Mouse (Mus musculus) kidney, adult 2 months (tissue): ENCODE data around the gene Rhox3c. TPM values are rescaled to one million over a fixed set of nuclear protein-coding genes. Genes with fewer than 3 reads are reported as not detected.
"Not testable (repeated sequence)": the region's sequence is repeated elsewhere in the genome, so short reads cannot be mapped to it uniquely, and the experiment has no call there.

Experiments used
- DNase-seq: peaks from one replicate; pipeline ENCODE4 v3.0.0; 2021
- H3K27ac ChIP-seq: fragments of 200-500 bp; 2 replicates; pipeline ENCODE4 v1.5.1; 2012; ENCODE audit warnings: low read depth, low read length, control low read depth, inconsistent platforms; ENCODE audit not compliant: insufficient read depth
- H3K27me3 ChIP-seq: fragments of 200-500 bp; replicated peaks from 2 replicates; pipeline ENCODE4 v1.6.1; 2012; ENCODE audit warnings: mild to moderate bottlenecking, moderate library complexity, low read length, inconsistent platforms; ENCODE audit not compliant: control insufficient read depth, insufficient read depth
- H3K36me3 ChIP-seq: fragments of 200-500 bp; 2 replicates; pipeline ENCODE4 v1.6.1; 2012; ENCODE audit warnings: mild to moderate bottlenecking, moderate library complexity, low read length, inconsistent platforms; ENCODE audit not compliant: control insufficient read depth, insufficient read depth
- H3K4me1 ChIP-seq: fragments of 200-500 bp; 2 replicates; pipeline ENCODE4 v1.6.1; 2011; ENCODE audit warnings: low read length; ENCODE audit not compliant: control insufficient read depth, insufficient read depth
- H3K4me3 ChIP-seq: fragments of 200-500 bp; 2 replicates; pipeline ENCODE4 v1.5.1; 2011; ENCODE audit warnings: mild to moderate bottlenecking, low read depth, low read length, control low read depth; ENCODE audit not compliant: insufficient read depth
- WGBS: fragments of 180-500 bp; shearing (Covaris S2); methylation state at CpG from one replicate; pipeline ENCODE4 v1.1.7; 2018; 5-methylcytosine and 5-hydroxymethylcytosine counted together
- polyA plus RNA-seq: library from polyadenylated mRNA; depleted of rRNA; stranded (reverse); fragments of >200 nt; gene quantifications from 2 replicates; pipeline ENCODE4 v1.2.3, GENCODE M21; 2012; rRNA removed

Gene Rhox3c
- not detected in 2 replicates for polyA plus RNA-seq

DNA sequence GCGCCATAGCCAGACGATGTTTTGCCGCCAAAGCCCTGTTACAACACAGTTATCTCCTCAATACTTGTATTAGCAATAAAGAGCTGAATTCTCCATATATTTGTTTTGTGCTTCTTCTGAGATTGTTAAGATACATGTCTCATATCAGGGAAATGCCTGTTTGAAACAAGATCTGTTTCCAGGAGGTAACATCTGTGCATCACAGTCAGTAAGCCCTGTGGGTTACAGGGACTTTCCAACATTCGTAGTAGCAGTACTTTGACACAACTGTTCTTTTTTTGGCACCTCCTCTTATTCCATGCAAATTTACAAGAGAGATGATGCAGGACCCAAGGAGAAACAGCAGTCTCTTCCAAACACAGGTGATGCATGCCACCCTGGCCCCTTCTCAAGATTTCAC, at the start of gene Rhox3c:
Gene Rhox3c (plus strand): TSS at position 301 of the 400 bp plus-strand sequence.
- not testable (repeated sequence) for H3K4me1 ChIP-seq, H3K4me3 ChIP-seq, H3K36me3 ChIP-seq, H3K27me3 ChIP-seq, H3K27ac ChIP-seq, DNase-seq
- 100% methylated on average over 3 of the region's 4 CpGs for WGBS

DNA sequence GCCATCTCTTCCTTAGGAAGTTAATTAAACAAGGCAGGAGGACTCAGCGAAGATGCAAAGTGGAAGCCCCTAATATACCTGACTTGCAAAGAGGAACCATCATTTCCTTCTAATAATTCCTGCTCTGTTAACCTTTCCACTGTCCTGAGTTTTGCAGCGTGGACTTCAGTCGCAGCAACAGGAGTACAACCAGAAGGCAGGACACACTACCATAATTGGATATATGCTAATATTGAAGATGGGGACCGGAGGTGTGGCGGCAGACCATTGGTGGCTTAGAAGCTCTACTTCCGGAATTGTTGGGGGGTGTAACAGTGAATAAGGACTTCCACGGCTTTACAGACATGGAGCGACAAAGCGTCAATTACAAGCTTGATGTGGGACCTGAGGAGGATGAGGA, 46.6 kb upstream of the Rhox3c start, which contains the start of gene Rhox2b:
Gene Rhox2b (plus strand): TSS at position 301 of the 400 bp plus-strand sequence.
- H3K36me3 ChIP-seq, H3K4me1 ChIP-seq, DNase-seq, H3K4me3 ChIP-seq, H3K27ac ChIP-seq, H3K27me3 ChIP-seq: not testable (repeated sequence)
- WGBS: no CpG with 5 or more reads among the region's 9 CpGs

DNA sequence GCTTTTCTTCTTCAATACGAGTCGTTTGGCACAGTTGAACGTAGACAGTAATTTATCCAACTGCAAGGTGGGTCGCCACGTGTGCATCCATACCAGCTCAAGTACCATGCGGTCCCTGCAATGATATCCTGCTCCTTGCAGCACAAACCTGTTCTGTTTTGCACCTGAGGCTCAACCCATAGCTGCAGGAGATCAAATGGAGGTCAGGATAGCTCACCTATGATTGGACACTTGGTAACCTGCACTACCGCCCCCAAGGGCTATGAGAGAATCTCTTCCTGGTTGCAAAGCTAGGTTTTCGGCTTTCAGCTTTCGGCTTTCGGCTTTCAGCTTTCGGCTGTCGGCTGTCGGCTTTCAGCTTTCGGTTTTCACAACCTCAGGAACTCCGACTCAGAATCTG, 26.2 kb upstream of the Rhox3c start, which contains the start of gene Rhox4b:
Gene Rhox4b (plus strand): TSS at position 301 of the 400 bp plus-strand sequence.
- not testable (repeated sequence) for H3K4me1 ChIP-seq, H3K27ac ChIP-seq, H3K36me3 ChIP-seq, DNase-seq, H3K27me3 ChIP-seq, H3K4me3 ChIP-seq
- 90% methylated on average over 14 of the region's 15 CpGs for WGBS

DNA sequence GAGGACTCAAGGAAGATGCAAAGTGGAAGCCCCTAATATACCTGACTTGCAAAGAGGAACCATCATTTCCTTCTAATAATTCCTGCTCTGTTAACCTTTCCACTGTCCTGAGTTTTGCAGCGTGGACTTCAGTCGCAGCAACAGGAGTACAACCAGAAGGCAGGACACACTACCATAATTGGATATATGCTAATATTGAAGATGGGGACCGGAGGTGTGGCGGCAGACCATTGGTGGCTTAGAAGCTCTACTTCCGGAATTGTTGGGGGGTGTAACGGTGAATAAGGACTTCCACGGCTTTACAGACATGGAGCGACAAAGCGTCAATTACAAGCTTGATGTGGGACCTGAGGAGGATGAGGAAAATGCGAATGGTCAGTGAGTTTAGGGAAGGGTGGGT, 5.0 kb upstream of the Rhox3c start, which contains the start of gene Rhox2c:
Gene Rhox2c (plus strand): TSS at position 301 of the 400 bp plus-strand sequence.
- WGBS: 95% methylated on average over 5 of the region's 10 CpGs
- H3K27ac ChIP-seq, H3K4me1 ChIP-seq, DNase-seq, H3K4me3 ChIP-seq, H3K36me3 ChIP-seq, H3K27me3 ChIP-seq: not testable (repeated sequence)

DNA sequence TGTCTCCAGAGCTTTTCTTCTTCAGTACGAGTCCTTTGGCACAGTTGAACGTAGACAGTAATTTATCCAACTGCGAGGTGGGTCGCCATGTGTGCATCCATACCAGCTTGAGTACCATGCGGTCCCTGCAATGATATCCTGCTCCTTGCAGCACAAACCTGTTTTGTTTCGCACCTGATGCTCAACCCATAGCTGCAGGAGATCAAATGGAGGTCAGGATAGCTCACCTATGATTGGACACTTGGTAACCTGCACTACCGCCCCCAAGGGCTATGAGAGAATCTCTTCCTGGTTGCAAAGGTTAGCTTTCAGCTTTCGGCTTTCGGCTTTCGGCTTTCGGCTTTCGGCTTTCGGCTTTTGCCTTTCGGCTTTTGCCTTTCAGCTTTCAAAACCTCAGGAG, 21.7 kb downstream of the Rhox3c start, which contains the start of gene Rhox4c:
Gene Rhox4c (plus strand): TSS at position 301 of the 400 bp plus-strand sequence.
- DNase-seq, H3K36me3 ChIP-seq, H3K27ac ChIP-seq, H3K4me1 ChIP-seq, H3K27me3 ChIP-seq, H3K4me3 ChIP-seq: not testable (repeated sequence)
- WGBS: 91% methylated on average over 14 of the region's 14 CpGs

DNA sequence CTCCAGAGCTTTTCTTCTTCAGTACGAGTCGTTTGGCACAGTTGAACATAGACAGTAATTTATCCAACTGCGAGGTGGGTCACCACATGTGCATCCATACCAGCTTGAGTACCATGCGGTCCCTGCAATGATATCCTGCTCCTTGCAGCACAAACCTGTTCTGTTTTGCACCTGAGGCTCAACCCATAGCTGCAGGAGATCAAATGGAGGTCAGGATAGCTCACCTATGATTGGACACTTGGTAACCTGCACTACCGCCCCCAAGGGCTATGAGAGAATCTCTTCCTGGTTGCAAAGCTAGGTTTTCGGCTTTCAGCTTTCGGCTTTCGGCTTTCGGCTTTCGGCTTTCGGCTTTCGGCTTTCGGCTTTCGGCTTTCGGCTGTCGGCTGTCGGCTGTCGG, 55.7 kb downstream of the Rhox3c start, which contains the start of gene Rhox4d:
Gene Rhox4d (plus strand): TSS at position 301 of the 400 bp plus-strand sequence.
- not testable (repeated sequence) for H3K4me3 ChIP-seq, H3K27ac ChIP-seq, H3K4me1 ChIP-seq, DNase-seq, H3K36me3 ChIP-seq, H3K27me3 ChIP-seq
- WGBS: 92% methylated on average over 13 of the region's 18 CpGs

Other genes with a start within 250 kb of the Rhox3c start
- not detected in 2 replicates for gene Gm9, start 247.5 kb upstream of the Rhox3c start, polyA plus RNA-seq
- gene Rhox1, start 236.3 kb upstream of the Rhox3c start, polyA plus RNA-seq: not detected in 2 replicates
- gene Rhox2a, start 213.6 kb upstream of the Rhox3c start, polyA plus RNA-seq: not detected in 2 replicates
- gene Rhox3a, start 208.7 kb upstream of the Rhox3c start, polyA plus RNA-seq: not detected in 2 replicates
- not detected in 2 replicates for gene Rhox4a, start 193.2 kb upstream of the Rhox3c start, polyA plus RNA-seq
- not detected in 2 replicates for gene Rhox3a2, start 78.6 kb upstream of the Rhox3c start, polyA plus RNA-seq
- gene Rhox4a2, start 67.7 kb upstream of the Rhox3c start, polyA plus RNA-seq: not detected in 2 replicates
- gene Rhox2b, start 46.5 kb upstream of the Rhox3c start, polyA plus RNA-seq: not detected in 2 replicates
- not detected in 2 replicates for gene Rhox4b, start 26.1 kb upstream of the Rhox3c start, polyA plus RNA-seq
- gene Rhox2c, start 4.9 kb upstream of the Rhox3c start, polyA plus RNA-seq: not detected in 2 replicates
- gene Rhox4c, start 21.8 kb downstream of the Rhox3c start, polyA plus RNA-seq: not detected in 2 replicates
- gene Rhox2d, start 34.8 kb downstream of the Rhox3c start, polyA plus RNA-seq: not detected in 2 replicates
- not detected in 2 replicates for gene Rhox4d, start 55.8 kb downstream of the Rhox3c start, polyA plus RNA-seq
- gene Rhox2e, start 71.9 kb downstream of the Rhox3c start, polyA plus RNA-seq: not detected in 2 replicates
- not detected in 2 replicates for gene Rhox3e, start 83.4 kb downstream of the Rhox3c start, polyA plus RNA-seq
- gene Rhox4e, start 98.8 kb downstream of the Rhox3c start, polyA plus RNA-seq: not detected in 2 replicates
- not detected in 2 replicates for gene Rhox2f, start 112.8 kb downstream of the Rhox3c start, polyA plus RNA-seq
- gene Rhox3f, start 122.4 kb downstream of the Rhox3c start, polyA plus RNA-seq: not detected in 2 replicates
- not detected in 2 replicates for gene Rhox4f, start 149.1 kb downstream of the Rhox3c start, polyA plus RNA-seq
- gene Rhox3g, start 170.0 kb downstream of the Rhox3c start, polyA plus RNA-seq: not detected in 2 replicates
- not detected in 2 replicates for gene Rhox2g, start 184.9 kb downstream of the Rhox3c start, polyA plus RNA-seq
- not detected in 2 replicates for gene Rhox4g, start 192.7 kb downstream of the Rhox3c start, polyA plus RNA-seq
- gene Rhox3h, start 210.2 kb downstream of the Rhox3c start, polyA plus RNA-seq: not detected in 2 replicates
- gene Rhox2h, start 214.7 kb downstream of the Rhox3c start, polyA plus RNA-seq: not detected in 2 replicates